Mouse (Mus musculus) left cerebral cortex, adult 8-10 months (tissue): Measurements from ENCODE around the gene 1700034J05Rik. TPM values are rescaled to one million over a fixed set of nuclear protein-coding genes. Genes with fewer than 3 reads are reported as not detected.

Experiments
- DNase-seq, 2 experiments: peaks; one replicate each; pipeline ENCODE4 v3.0.0; 2022; ENCODE audit warnings: low spot score in 2 of 2
- total RNA-seq, 4 experiments: library from RNA; stranded (reverse); gene quantifications; 2 replicates each; pipeline ENCODE4 v1.2.4; 2022

The 1700034J05Rik gene
- total RNA-seq, 4 experiments from 2014 or later, result not detected

- no peak for DNase-seq
These were observed 27.7 kb downstream of the 1700034J05Rik start for GRCm38 (mm10) chr6:146926415-146926980.

- DNase-seq, result no peak
These were observed 35.9 kb downstream of the 1700034J05Rik start for GRCm38 (mm10) chr6:146918341-146918740.

- no peak for DNase-seq
These were observed 36.8 kb downstream of the 1700034J05Rik start for GRCm38 (mm10) chr6:146917396-146917795.

GRCm38 (mm10) chr6:146915808-146916207, 38.4 kb downstream of the 1700034J05Rik start:
- no peak for DNase-seq

GRCm38 (mm10) chr6:146913489-146914198, 40.6 kb downstream of the 1700034J05Rik start:
- DNase-seq, result no peak

GRCm38 (mm10) chr6:146912835-146913488, 41.3 kb downstream of the 1700034J05Rik start:
- no peak for DNase-seq

GRCm38 (mm10) chr6:146910801-146911200, 43.4 kb downstream of the 1700034J05Rik start:
- no peak for DNase-seq

- DNase-seq, result no peak
These were observed 44.3 kb downstream of the 1700034J05Rik start for GRCm38 (mm10) chr6:146909725-146910489.

- no peak for DNase-seq
These were observed 45.4 kb downstream of the 1700034J05Rik start for GRCm38 (mm10) chr6:146908801-146909200.

- DNase-seq, result no peak
These were observed 46.4 kb downstream of the 1700034J05Rik start for GRCm38 (mm10) chr6:146907795-146908190.

- DNase-seq, result no peak
These were observed 47.0 kb downstream of the 1700034J05Rik start for GRCm38 (mm10) chr6:146907061-146907794.

GRCm38 (mm10) chr6:146906000-146906786, 48.0 kb downstream of the 1700034J05Rik start:
- DNase-seq, result no peak

GRCm38 (mm10) chr6:146904707-146905106, 49.5 kb downstream of the 1700034J05Rik start:
- no peak for DNase-seq

GRCm38 (mm10) chr6:146903632-146904031, 50.6 kb downstream of the 1700034J05Rik start:
- no peak for DNase-seq

GRCm38 (mm10) chr6:146901929-146902328, 52.3 kb downstream of the 1700034J05Rik start:
- DNase-seq, result no peak

Other genes with a start within 250 kb of the 1700034J05Rik start
- gene Stk38l, start 229.4 kb downstream of the 1700034J05Rik start, total RNA-seq, result 10 to 100 TPM; 23.4 to 29.2 (median 25.6) TPM
- 1 to 10 TPM; 4.8 to 8.5 (median 5.6) TPM for gene Arntl2, start 158.4 kb downstream of the 1700034J05Rik start, total RNA-seq
- under 1 TPM in 1 of 4 experiments, not detected in 3; 0.73 TPM for gene Smco2, start 104.3 kb downstream of the 1700034J05Rik start, total RNA-seq
- gene Ppfibp1, start 65.9 kb downstream of the 1700034J05Rik start, total RNA-seq, result 10 to 100 TPM; 48.2 to 53.8 (median 52.5) TPM
- 1 to 10 TPM; 1.5 to 2.4 (median 1.9) TPM for gene Rep15, start 78.2 kb upstream of the 1700034J05Rik start, total RNA-seq
- 10 to 100 TPM; 34.0 to 46.9 (median 39.1) TPM for gene Mrps35, start 88.3 kb upstream of the 1700034J05Rik start, total RNA-seq
- gene Mansc4, start 132.6 kb upstream of the 1700034J05Rik start, total RNA-seq, result under 1 TPM in 2 of 4 experiments, not detected in 2; 0.34 to 0.58 TPM
- 10 to 100 TPM; 20.1 to 23.6 (median 21.6) TPM for gene Klhl42, start 137.0 kb upstream of the 1700034J05Rik start, total RNA-seq